Mouse (Mus musculus) stomach, embryonic 15.5 days (tissue): ENCODE data around the gene Pde4dip. TPM values are rescaled to one million over a fixed set of nuclear protein-coding genes. Genes with fewer than 3 reads are reported as not detected.

Experiments used
- ATAC-seq: fragments of 200-750 bp; cut with Nextera tagmentation; 2 replicates; pipeline ENCODE4 v1.8.0; 2017; ENCODE audit warnings: low read depth, moderate number of reproducible peaks, moderate TSS enrichment; ENCODE audit not compliant: insufficient read depth, low FRiP score
- H3K27ac ChIP-seq: fragments of 300-500 bp; sonication (generic); 2 replicates; pipeline ENCODE4 v1.5.1; 2015; ENCODE audit warnings: mild to moderate bottlenecking, inconsistent platforms
- H3K27me3 ChIP-seq: fragments of 300-500 bp; sonication (generic); replicated peaks from 2 replicates; pipeline ENCODE4 v1.6.1; 2015; ENCODE audit warnings: inconsistent platforms
- H3K36me3 ChIP-seq: fragments of 300-500 bp; sonication (generic); 2 replicates; pipeline ENCODE4 v1.6.1; 2015; ENCODE audit warnings: inconsistent platforms
- H3K4me1 ChIP-seq: fragments of 300-500 bp; sonication (generic); 2 replicates; pipeline ENCODE4 v1.6.1; 2015; ENCODE audit warnings: inconsistent platforms
- H3K4me2 ChIP-seq: fragments of 300-500 bp; sonication (generic); 2 replicates; pipeline ENCODE4 v1.6.1; 2015; ENCODE audit warnings: mild to moderate bottlenecking, inconsistent platforms
- H3K4me3 ChIP-seq: fragments of 300-500 bp; sonication (generic); replicated peaks from 2 replicates; pipeline ENCODE4 v1.5.1; 2015; ENCODE audit warnings: inconsistent platforms
- H3K9ac ChIP-seq: fragments of 300-500 bp; sonication (generic); 2 replicates; pipeline ENCODE4 v1.6.1; 2015; ENCODE audit warnings: inconsistent platforms
- H3K9me3 ChIP-seq: fragments of 300-500 bp; sonication (generic); 2 replicates; pipeline ENCODE4 v1.6.1; 2016; ENCODE audit warnings: inconsistent platforms
- WGBS: fragments of 180-500 bp; shearing (Covaris S2); methylation state at CpG from one replicate; pipeline ENCODE4 v1.1.7; 2015; 5-methylcytosine and 5-hydroxymethylcytosine counted together
- polyA plus RNA-seq: library from polyadenylated mRNA; unstranded; fragments of >200 nt; fragmentation: Nextera tagmentation; extraction: Ambion mirVana; gene quantifications from 2 replicates; pipeline ENCODE4 v1.2.1, GENCODE M21; 2015

Gene Pde4dip
- polyA plus RNA-seq = 21.3 and 24.0 TPM in 2 replicates

DNA sequence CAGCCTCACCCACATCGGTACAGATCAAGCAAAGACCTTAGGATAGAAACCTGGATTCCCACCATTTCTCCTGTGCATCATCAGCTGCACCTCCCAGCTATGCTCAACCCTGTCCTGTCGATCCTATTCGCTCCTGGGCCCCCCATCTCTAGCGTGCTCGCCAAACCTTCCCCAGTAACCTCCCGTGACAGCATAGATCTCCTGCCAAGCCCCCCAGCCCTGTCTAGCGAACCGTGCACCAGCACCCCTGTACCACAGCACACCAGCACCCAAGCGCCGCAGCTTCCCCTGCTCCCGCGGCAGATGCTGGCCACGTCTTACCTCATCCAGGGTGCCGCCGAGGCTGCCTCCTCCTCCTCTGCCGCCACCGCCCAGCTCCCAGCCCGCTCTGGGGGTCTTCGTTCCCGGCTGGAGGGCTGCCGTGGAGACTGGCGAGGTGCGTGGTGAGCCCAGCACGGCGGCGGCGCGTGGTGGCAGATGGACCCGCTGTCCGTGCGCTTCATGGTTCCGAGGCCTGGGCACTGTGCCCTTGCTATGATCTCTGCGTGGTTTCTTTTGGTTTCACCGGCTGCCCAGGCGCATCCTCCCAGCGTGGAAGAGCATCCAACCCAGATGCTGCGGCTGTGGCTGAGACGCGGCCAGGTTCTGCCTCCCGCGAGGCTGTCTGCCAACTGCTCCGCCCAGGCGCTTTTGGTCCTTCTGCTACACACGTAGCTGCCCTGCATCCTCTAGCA is at the start of gene Pde4dip:
TSS of gene Pde4dip (minus strand) at position 540 of the 734 bp plus-strand sequence.
- peaks cover 35% of the 10 kb centered on the region for H3K27me3 ChIP-seq
- H3K9ac ChIP-seq = no peak within 1 kb of the TSS
- WGBS = 2% methylated on average over 44 of the region's 44 CpGs
- H3K4me3 ChIP-seq = peak within 1 kb of the TSS; percentile 35
- ATAC-seq = no peak
- H3K27ac ChIP-seq = no peak within 1 kb of the TSS
- H3K36me3 ChIP-seq = no peaks in the 10 kb centered on the region
- H3K4me2 ChIP-seq = peak within 1 kb of the TSS; percentile 77
- no peaks in the 10 kb centered on the region for H3K9me3 ChIP-seq
- H3K4me1 ChIP-seq = peaks cover 8% of the 10 kb centered on the region

DNA sequence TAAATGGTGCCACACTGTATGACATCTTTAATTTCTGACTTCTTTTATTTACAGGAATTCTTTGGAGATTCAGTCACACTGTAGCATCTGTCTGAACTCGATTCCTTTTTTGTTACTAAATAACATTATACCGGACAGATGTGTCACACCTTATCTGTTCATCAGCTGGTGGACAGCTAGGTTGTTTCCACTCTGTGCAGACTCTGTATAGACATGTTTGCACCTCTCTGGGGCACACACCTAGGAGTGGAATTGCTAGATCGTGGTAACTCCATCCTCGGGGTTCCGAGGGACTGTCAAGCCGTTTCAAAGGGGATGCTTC is 49.4 kb upstream of the Pde4dip start:
- peaks cover 41% of the 10 kb centered on the region for H3K4me1 ChIP-seq
- 60% methylated on average over 6 of the region's 6 CpGs for WGBS
- no peaks in the 10 kb centered on the region for H3K9me3 ChIP-seq

DNA sequence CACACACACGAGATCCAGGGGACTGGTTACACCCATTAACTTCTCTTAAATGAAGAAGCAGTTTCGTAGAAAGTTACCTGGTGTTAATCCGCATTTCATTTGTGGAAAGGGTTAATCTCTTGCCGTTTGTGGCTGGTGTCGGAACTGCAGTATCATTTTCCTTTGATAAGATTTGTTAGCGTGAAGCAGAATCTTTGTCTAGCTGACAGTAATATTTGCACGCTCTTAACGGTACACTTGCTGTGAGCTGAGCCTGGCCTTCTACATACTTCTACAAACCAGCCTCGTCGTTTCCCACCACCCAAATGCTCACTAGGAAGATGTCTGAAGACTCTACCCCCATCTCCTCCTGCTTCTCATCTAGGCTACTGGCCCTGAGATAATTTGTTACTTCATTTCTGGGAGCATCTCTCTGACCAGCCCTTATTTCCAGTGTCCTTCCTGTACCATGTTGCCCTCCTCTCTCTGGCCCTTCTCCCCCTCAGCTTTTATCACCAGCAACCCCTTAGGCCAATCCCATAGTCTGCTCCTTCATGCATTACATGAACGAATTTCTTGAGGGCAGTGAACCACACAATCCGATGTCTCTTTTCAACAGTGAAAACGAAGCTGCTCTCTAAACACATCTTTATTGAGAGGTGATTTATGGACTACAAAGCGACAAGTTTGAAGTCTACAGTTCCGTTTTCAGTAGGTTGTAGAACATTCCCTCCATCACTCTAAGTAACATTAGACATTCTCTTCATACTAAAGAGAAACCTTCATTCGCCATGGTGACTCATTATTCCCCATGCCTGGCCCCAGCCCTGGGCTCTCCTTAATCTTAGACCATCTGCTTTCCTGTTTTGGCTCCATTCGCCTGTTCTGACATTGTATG is 48.8 kb upstream of the Pde4dip start:
- H3K4me1 ChIP-seq = peaks cover 39% of the 10 kb centered on the region

More for the DNA sequence above, 49.4 kb upstream of the Pde4dip start:
- no peaks in the 10 kb centered on the region for H3K36me3 ChIP-seq
- no peak overlapping the region for H3K4me2 ChIP-seq
- no peak overlapping the region for H3K27ac ChIP-seq
- no peak for ATAC-seq
- H3K9ac ChIP-seq = no peak overlapping the region
- no peaks in the 10 kb centered on the region for H3K27me3 ChIP-seq
- H3K4me3 ChIP-seq = no peak overlapping the region

DNA sequence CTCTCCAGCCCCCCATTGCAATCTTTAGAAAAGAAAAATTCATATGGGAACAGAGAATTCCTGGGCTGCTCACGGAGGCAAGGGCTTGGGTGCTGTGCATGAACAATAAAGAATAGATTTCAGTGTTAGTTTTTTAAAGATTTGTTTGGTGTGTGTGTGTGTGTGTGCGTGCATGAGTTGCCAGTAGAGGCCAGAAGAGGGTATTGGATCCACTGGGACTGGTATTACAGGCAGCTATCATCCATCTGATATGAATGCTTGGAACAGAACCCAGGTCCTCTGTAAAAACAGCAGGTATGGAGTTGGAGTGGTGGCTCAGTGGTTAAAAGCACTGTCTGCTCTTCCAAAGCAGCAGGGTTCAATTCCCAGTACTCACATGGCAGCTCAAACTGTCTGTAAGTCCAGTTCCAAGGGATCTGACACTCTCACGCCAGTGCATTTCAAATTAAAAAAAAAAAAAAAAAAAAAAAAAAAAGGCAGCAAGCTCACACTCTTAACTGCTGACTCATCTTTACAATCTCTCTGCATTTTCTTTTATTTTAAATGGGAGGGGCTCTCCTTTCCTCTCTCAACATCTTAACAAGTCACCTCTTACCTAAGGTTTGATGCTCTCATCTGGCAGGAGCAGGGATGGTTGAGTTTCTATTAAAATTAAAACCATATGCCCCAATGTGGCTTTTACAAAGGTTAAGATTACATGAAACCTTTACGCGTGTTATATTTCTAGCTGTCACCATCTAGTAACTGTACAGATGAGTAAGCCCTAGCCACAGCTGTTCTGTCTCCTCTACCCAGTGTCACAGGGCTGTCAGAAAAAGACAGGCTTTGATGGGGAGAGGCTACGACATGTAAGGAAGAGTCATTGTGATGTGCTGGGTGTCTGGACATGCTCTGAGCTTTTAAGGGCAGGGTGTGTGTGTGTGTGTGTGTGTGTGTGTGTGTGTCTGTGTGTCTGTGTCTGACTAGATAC is 46.1 kb upstream of the Pde4dip start:
- H3K36me3 ChIP-seq = no peaks in the 10 kb centered on the region

More for the DNA sequence above, 48.8 kb upstream of the Pde4dip start:
- WGBS = 36% methylated on average over 17 of the region's 17 CpGs
- H3K27ac ChIP-seq = no peak overlapping the region
- H3K9ac ChIP-seq = no peak overlapping the region
- no peaks in the 10 kb centered on the region for H3K27me3 ChIP-seq
- H3K4me2 ChIP-seq = no peak overlapping the region
- no peak overlapping the region for H3K4me3 ChIP-seq
- ATAC-seq = no peak
- no peaks in the 10 kb centered on the region for H3K36me3 ChIP-seq
- no peaks in the 10 kb centered on the region for H3K9me3 ChIP-seq

DNA sequence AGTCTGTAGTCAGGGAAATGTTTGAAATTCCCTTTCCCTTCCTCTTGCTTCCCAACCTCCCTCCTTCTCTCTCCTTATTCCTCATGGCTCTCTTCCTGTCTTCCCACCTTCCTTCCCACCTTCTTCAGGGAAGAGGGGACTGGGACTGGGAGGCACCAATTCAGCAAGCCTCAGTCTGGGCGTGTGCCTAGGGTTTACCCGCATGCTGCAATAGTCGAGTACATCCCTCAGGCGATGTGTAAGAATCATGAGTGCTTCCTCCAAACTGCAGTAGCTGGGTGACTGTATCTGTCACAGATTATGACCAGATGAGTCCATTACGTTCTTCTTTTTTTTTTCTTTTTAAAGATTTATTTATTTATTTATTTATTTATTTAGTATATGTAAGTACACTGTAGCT is 45.3 kb upstream of the Pde4dip start:
- WGBS = 74% methylated on average over 5 of the region's 5 CpGs
- peaks cover 20% of the 10 kb centered on the region for H3K4me1 ChIP-seq
- no peak overlapping the region for H3K4me2 ChIP-seq
- H3K27ac ChIP-seq = no peak overlapping the region
- no peaks in the 10 kb centered on the region for H3K9me3 ChIP-seq
- H3K9ac ChIP-seq = no peak overlapping the region
- H3K27me3 ChIP-seq = no peaks in the 10 kb centered on the region
- no peaks in the 10 kb centered on the region for H3K36me3 ChIP-seq
- no peak for ATAC-seq
- H3K4me3 ChIP-seq = no peak overlapping the region

More for the DNA sequence above, 46.1 kb upstream of the Pde4dip start:
- ATAC-seq = no peak
- H3K9ac ChIP-seq = no peak overlapping the region
- 80% methylated on average over 6 of the region's 6 CpGs for WGBS
- H3K4me2 ChIP-seq = no peak overlapping the region
- peaks cover 23% of the 10 kb centered on the region for H3K4me1 ChIP-seq
- no peak overlapping the region for H3K27ac ChIP-seq
- no peak overlapping the region for H3K4me3 ChIP-seq
- no peaks in the 10 kb centered on the region for H3K9me3 ChIP-seq
- no peaks in the 10 kb centered on the region for H3K27me3 ChIP-seq

DNA sequence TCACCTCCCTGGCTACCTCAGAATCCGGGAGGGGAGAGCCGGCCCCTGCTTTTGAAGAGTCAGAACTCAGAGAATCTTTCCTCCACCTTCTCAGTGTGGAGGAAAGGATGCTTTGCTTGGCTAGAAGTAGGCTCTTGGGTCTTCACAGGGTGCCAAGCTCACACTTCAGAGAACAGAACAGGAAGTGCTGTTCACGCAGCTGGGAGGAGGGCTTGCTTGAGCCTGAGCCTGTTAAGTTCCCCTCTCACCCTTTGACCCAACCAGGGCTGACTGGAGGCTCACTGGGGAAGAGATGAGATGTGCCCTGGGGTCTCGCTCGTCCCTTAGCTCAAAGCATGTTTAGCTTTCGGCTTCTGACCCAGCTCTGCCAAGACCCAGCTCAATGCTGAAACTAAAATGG is 44.7 kb upstream of the Pde4dip start:
- H3K9me3 ChIP-seq = no peaks in the 10 kb centered on the region
- H3K36me3 ChIP-seq = no peaks in the 10 kb centered on the region
- ATAC-seq = no peak
- H3K4me1 ChIP-seq = peaks cover 20% of the 10 kb centered on the region
- 0 out of 2 replicates have a peak overlapping the region, but pooled peaks have one; percentile 17 for H3K4me2 ChIP-seq
- 47% methylated on average over 6 of the region's 6 CpGs for WGBS
- H3K4me3 ChIP-seq = no peak overlapping the region
- no peak overlapping the region for H3K27ac ChIP-seq
- H3K27me3 ChIP-seq = no peaks in the 10 kb centered on the region
- H3K9ac ChIP-seq = no peak overlapping the region

DNA sequence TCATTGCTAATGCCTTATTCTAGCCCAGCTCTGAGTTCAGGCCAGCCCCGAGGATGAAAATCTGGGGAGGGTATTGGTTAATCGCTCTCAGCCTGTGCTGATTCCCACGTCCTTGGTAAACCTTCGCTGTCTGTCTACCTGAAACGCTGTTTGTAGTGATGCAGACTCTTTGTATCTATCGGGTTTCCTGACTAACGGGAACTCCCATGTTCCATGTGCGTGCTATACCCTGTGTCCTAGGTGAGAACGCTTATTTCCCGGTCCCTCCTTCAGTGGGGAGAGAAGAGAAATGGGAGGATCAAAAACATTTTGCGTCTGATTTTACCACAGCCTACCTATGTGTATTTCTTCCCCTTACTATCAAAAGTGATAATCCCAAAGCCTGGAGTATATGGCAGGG is 44.3 kb upstream of the Pde4dip start:
- Histone ChIP-seq H3K9ac (no peak overlapping the region), H3K4me2 (no peak overlapping the region)
- 41% methylated on average over 11 of the region's 11 CpGs for WGBS

DNA sequence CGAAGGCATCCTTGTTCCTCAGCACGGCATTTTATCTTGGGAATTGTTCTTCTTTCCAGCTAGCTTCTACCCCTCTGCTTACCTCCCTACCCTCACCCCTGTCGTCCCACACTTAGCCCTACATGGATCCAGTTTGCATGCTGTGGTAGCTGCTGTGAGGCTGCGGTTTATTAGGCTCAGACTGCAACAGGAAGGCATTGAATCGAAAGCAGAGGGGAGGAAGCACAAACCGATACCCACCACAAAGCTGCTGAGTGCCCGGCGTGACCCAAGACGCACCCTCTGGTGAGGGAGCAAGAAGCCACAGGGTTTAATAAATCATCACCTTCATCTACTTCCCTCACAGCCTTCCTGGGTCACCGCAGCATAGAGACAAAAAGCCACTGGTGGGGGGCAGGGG is 43.6 kb upstream of the Pde4dip start:
- Histone ChIP-seq H3K4me3 (0 out of 2 replicates have a peak overlapping the region, but pooled peaks have one; percentile 9), H3K27ac (no peak overlapping the region), H3K36me3 (no peaks in the 10 kb centered on the region), H3K4me2 (peak overlapping the region; percentile 33), H3K27me3 (no peaks in the 10 kb centered on the region), H3K4me1 (peaks cover 18% of the 10 kb centered on the region), H3K9me3 (no peaks in the 10 kb centered on the region), H3K9ac (no peak overlapping the region)
- no peak for ATAC-seq
- 22% methylated on average over 10 of the region's 10 CpGs for WGBS

More for the DNA sequence above, 44.3 kb upstream of the Pde4dip start:
- Histone ChIP-seq H3K36me3 (no peaks in the 10 kb centered on the region), H3K27ac (no peak overlapping the region), H3K4me3 (no peak overlapping the region), H3K27me3 (no peaks in the 10 kb centered on the region), H3K4me1 (peaks cover 18% of the 10 kb centered on the region), H3K9me3 (no peaks in the 10 kb centered on the region)
- no peak for ATAC-seq

DNA sequence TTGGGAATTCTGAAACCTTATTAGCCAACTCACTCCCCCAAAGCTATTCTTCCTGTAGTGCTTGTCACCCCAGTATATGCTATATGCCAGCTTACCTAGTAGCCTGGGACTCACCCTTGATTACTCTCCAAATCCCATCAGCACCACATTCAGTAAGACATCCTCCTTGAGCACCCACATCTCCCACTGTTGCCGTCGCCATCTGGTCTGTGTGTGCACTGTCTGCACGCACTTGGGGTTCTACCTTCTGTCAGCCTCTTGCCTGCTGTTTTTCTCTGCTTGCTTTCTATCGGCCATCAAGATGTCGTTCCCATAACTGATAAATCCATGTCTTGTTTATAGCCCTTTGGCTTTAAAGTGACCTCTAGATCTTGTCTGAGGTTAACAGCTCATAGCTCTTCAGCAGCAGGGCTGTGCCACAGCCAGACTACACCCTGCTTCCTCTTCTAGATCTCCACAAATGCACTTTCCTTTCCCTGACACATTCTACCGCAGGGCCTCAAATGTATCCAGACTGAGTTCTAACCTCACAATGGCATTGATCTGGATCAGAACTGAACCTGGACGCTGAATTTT is 42.9 kb upstream of the Pde4dip start:
- WGBS = 55% methylated on average over 7 of the region's 7 CpGs

DNA sequence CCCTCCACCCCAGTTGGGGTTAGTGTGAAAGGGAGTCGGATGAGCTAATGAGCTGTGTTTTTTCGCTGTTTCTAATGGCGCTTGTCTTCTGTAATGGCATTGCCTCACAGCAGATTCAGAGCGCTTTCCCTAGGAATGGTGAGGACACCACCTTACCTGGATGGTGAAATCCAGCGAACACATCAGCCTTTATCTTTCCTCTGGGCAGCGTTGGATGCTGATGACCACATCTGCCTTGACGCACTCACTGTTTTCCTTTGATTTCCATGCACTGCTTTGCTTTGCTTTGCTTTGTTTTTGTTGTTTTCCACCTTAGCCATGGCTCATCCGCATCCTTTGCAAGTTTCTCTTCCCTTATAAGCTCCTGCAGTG is 42.3 kb upstream of the Pde4dip start:
- H3K27ac ChIP-seq = no peak overlapping the region
- 80% methylated on average over 8 of the region's 8 CpGs for WGBS

More for the DNA sequence above, 42.9 kb upstream of the Pde4dip start:
- Histone ChIP-seq H3K9me3 (no peaks in the 10 kb centered on the region), H3K36me3 (no peaks in the 10 kb centered on the region), H3K4me2 (no peak overlapping the region), H3K4me3 (no peak overlapping the region), H3K9ac (no peak overlapping the region), H3K27me3 (no peaks in the 10 kb centered on the region), H3K4me1 (peaks cover 18% of the 10 kb centered on the region), H3K27ac (no peak overlapping the region)
- no peak for ATAC-seq

DNA sequence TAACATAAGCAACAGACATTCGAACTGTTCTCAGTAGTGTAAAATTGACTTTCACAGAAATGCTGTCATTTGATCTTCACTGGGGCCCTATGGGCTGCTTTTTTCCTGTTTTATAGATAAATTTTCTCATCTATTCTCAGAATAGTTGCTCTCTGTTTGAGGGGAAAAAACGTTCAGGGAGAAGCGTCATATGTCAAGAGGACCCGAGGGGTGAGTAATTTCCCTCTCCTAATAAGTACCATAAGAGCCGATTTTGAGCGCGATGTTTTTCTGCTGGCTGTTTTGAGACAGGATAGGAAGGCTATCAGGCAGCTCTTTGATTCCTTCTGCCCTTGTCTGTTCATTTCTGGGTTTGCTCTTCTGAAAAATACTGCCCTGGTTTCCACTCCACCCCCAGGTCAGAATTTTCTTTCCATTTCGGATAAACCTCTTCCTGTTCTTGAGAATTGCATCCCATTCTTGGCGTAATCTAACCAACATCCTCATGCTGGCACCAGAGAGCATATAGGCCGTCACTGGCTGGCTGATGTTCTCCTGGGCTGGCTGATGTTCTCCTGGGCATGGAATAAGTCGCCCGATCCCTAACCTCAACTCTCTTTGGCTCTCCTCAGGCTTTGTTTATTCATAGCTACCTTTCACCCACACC is 41.8 kb upstream of the Pde4dip start:
- ATAC-seq = no peak
- no peaks in the 10 kb centered on the region for H3K36me3 ChIP-seq
- no peak overlapping the region for H3K27ac ChIP-seq

More for the DNA sequence above, 42.3 kb upstream of the Pde4dip start:
- no peak overlapping the region for H3K9ac ChIP-seq
- no peak for ATAC-seq
- no peaks in the 10 kb centered on the region for H3K27me3 ChIP-seq
- no peak overlapping the region for H3K4me3 ChIP-seq
- H3K4me1 ChIP-seq = peaks cover 18% of the 10 kb centered on the region
- no peak overlapping the region for H3K4me2 ChIP-seq
- no peaks in the 10 kb centered on the region for H3K9me3 ChIP-seq
- no peaks in the 10 kb centered on the region for H3K36me3 ChIP-seq

More for the DNA sequence above, 41.8 kb upstream of the Pde4dip start:
- Histone ChIP-seq H3K4me3 (no peak overlapping the region), H3K27me3 (no peaks in the 10 kb centered on the region), H3K9me3 (no peaks in the 10 kb centered on the region), H3K9ac (no peak overlapping the region), H3K4me2 (no peak overlapping the region), H3K4me1 (peaks cover 18% of the 10 kb centered on the region)
- WGBS = 43% methylated on average over 12 of the region's 12 CpGs
